Mouse (Mus musculus) olfactory bulb, adult 2 months (tissue): Measurements from ENCODE around the gene Slc26a5. TPM values are rescaled to one million over a fixed set of nuclear protein-coding genes. Genes with fewer than 3 reads are reported as not detected.

Experiments used
- H3K27ac ChIP-seq: fragments of 200-500 bp; 2 replicates; pipeline ENCODE4 v1.5.1; 2012; ENCODE audit warnings: low read depth, low read length; ENCODE audit not compliant: insufficient read depth
- H3K4me1 ChIP-seq: fragments of 200-500 bp; 2 replicates; pipeline ENCODE4 v1.6.1; 2012; ENCODE audit warnings: low read length; ENCODE audit not compliant: control insufficient read depth, insufficient read depth
- H3K4me3 ChIP-seq: fragments of 200-500 bp; 2 replicates; pipeline ENCODE4 v1.5.1; 2012; ENCODE audit warnings: mild to moderate bottlenecking, low read depth, low read length, moderate library complexity; ENCODE audit not compliant: insufficient read depth
- CTCF ChIP-seq: fragments of 200-500 bp; IDR thresholded peaks from 2 replicates; pipeline ENCODE4 v1.5.1; 2012; ENCODE audit warnings: low read depth, mild to moderate bottlenecking, low read length, moderate library complexity; ENCODE audit not compliant: insufficient read depth
- POLR2A ChIP-seq: fragments of 200-500 bp; IDR thresholded peaks from 2 replicates; pipeline ENCODE4 v1.6.1; 2012; ENCODE audit warnings: mild to moderate bottlenecking, low read depth, low read length, moderate library complexity; ENCODE audit not compliant: insufficient read depth
- WGBS: fragments of 180-500 bp; shearing (Covaris S2); methylation state at CpG from one replicate; pipeline ENCODE4 v1.1.7; 2018; 5-methylcytosine and 5-hydroxymethylcytosine counted together
- polyA plus RNA-seq: library from polyadenylated mRNA; stranded (reverse); fragments of >200 nt; gene quantifications from 2 replicates; pipeline ENCODE4 v1.2.4, GENCODE M21; 2012; ENCODE audit warnings: low replicate concordance; ENCODE audit not compliant: missing spikeins, insufficient read depth, insufficient read length

The Slc26a5 gene
- polyA plus RNA-seq, 1 experiment = not detected

DNA sequence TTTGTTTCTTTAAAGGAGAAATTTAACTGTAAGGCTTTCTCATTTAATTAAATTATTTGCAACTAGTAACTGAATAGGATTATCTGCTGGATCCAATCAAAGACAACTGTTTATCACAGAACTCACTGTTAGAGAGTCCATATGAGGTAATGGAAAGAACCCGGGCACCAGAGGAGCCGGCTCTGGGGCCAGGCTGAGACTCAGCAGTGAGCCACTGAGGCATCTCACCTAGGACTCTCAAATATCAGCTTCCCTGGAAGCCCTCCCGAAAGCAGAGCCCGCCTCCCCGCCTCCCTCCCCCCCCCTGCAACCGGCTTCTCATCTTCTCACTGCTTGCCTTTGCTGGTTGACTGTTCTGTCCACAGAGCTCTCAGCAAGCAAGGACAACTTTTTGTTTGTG, 37.8 kb downstream of the Slc26a5 start:
- no peak overlapping the region for H3K4me3 ChIP-seq
- no peak for TF ChIP-seq POLR2A
- H3K4me1 ChIP-seq = no peaks in the 10 kb centered on the region
- no peak overlapping the region for H3K27ac ChIP-seq
- WGBS = 27% methylated on average over 6 of the region's 6 CpGs

DNA sequence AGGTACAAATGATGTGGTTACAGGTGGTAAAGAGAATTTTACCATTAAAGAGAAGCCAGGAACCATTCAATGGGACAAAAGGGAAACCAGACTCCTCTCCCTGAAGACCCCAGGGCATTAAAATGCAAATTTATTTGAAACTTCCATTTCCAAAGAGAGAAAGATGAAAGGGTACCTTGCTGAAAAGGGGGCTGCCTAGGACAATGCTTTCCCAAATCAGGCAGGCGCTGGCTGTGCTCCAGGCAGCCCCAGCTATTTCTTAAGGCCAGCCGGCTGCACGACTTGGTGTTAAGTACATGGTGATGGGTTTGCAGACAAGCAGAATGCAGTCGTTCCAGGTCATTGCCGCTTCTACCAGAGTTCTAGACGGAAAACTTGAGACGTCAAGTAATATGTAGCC, 39.0 kb downstream of the Slc26a5 start:
- no peak for TF ChIP-seq POLR2A
- no peak for TF ChIP-seq CTCF
- H3K4me1 ChIP-seq = no peaks in the 10 kb centered on the region
- no peak overlapping the region for H3K27ac ChIP-seq
- 68% methylated on average over 7 of the region's 7 CpGs for WGBS
- H3K4me3 ChIP-seq = no peak overlapping the region

DNA sequence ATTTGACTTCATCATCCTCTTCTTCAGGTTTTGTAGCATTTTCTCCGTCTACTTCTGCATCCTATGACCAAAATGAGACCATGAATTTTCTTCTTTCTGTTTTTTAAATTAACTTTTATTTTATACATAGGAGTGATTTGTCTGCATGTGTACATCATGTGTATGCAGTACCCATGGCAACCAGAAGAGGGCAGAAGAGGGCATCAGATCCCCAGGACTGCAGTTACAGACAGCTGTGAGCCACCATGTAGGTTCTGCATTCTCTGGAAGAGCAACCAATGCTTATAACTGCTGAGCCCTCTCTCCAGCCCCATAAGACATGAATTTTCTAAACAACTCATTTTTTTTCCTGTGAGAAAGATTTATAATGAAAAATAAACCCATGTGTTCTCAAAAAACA, 51.4 kb downstream of the Slc26a5 start:
- no peak overlapping the region for H3K4me3 ChIP-seq
- WGBS = 70% methylated on average over 1 of the region's 1 CpGs
- no peak overlapping the region for H3K27ac ChIP-seq
- no peak for TF ChIP-seq POLR2A
- no peak for TF ChIP-seq CTCF
- no peaks in the 10 kb centered on the region for H3K4me1 ChIP-seq

GRCm38 (mm10) chr5:21810924-21811323, 54.5 kb downstream of the Slc26a5 start:
- Histone ChIP-seq H3K4me1 (no peaks in the 10 kb centered on the region), H3K27ac (no peak overlapping the region), H3K4me3 (no peak overlapping the region)
- WGBS = 84% methylated on average over 10 of the region's 10 CpGs
- TF ChIP-seq POLR2A (no peak), CTCF (no peak)

DNA sequence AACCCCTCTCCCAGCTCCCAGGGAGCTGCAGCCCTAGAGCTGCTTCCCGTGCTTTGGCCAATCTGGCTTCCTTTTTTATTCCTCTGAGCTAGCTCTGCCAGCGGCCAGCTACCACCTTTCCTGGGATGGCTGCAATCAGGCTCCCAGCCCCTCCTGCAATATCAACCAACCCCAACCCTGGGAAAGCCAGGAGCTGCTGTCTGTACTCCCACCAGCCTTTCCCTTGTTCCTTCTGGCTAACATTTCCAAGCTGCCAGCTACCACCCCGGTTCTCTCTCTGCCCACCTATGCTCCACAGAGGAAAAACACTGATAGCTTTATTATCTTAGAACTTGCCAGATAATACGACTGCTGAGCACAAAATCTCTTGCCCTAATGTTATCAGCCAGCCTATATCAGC, 60.6 kb downstream of the Slc26a5 start:
- WGBS = 63% methylated on average over 4 of the region's 4 CpGs
- H3K4me3 ChIP-seq = no peak overlapping the region
- H3K27ac ChIP-seq = no peak overlapping the region
- no peaks in the 10 kb centered on the region for H3K4me1 ChIP-seq
- TF ChIP-seq CTCF (no peak), POLR2A (no peak)

DNA sequence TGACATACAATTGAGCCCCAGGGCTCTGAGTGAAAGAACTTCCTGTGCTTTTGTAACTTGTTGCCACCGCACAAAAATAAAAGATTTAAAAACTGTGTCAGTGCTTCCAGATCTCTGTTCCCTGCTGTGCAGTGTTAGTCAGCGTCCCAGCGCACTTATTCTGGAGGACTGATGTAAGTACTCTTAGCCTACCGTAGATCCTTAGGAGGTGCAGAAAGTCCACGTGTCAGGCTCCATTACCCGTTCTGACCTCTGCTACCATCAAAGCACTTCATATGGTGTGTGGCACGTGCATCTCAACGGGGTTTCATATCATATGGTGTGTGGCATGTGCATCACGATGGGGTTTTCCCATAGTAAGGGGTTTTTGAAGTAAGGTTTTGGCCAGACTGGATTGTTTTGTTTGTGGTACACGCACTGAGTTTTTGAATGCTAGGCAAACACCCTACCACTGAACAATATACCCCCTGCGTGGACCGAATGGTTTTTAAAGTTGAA, 61.7 kb downstream of the Slc26a5 start:
- no peak overlapping the region for H3K4me3 ChIP-seq
- no peak overlapping the region for H3K27ac ChIP-seq
- H3K4me1 ChIP-seq = no peaks in the 10 kb centered on the region
- 57% methylated on average over 12 of the region's 12 CpGs for WGBS
- TF ChIP-seq CTCF (no peak), POLR2A (no peak)

GRCm38 (mm10) chr5:21802907-21803306, 62.5 kb downstream of the Slc26a5 start:
- Histone ChIP-seq H3K27ac (no peak overlapping the region), H3K4me3 (no peak overlapping the region), H3K4me1 (no peaks in the 10 kb centered on the region)
- WGBS = 92% methylated on average over 9 of the region's 9 CpGs
- no peak for TF ChIP-seq POLR2A
- TF ChIP-seq CTCF = no peak

DNA sequence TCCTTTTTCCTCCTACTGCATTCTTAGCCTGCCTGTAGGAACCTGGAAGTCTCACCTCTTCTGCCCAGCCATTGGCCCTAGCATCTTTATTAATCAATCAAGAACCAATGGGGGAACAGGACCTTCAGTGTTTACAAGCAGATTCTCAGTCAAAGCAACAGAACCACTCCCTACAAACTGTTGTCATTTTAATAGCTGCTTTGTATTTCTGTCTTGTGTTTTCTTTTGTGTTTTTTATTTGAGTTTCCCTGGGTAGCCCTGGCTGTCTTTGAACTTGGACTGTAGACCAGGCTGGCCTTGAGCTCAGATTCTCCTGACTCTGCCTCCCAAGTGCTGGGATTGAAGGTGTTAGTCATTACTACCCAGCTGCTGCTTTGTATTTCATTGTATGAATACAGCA, 73.2 kb downstream of the Slc26a5 start:
- TF ChIP-seq CTCF (no peak), POLR2A (no peak)
- H3K4me1 ChIP-seq = peaks cover 5% of the 10 kb centered on the region; the same call in 1 of the 2 replicates
- no peak overlapping the region for H3K4me3 ChIP-seq
- H3K27ac ChIP-seq = no peak overlapping the region

DNA sequence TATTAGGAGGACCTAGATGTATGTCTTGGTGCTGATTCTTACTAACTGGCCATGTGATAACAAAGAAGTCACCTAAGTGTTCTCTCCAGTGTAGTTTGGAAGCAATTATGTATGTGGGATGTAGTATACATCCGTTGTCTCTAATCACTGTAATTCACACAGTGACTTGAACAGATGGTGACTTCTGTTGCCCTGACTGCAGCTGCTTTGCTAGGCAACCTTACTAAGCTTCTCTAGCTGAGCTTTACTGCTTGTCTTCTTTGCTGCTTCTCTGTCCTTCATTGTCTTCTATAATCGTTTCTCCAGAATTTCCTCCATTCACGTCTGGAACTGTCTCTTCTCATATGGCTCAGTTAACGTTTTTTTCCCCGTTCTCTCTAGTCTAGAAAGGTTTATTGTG, 76.3 kb downstream of the Slc26a5 start:
- no peak for TF ChIP-seq POLR2A
- no peak for TF ChIP-seq CTCF
- Histone ChIP-seq H3K4me1 (peaks cover 6% of the 10 kb centered on the region), H3K4me3 (0 out of 2 replicates have a peak overlapping the region, but pooled peaks have one; percentile 7), H3K27ac (peak overlapping the region; percentile 76)
- WGBS = 26% methylated on average over 5 of the region's 5 CpGs

DNA sequence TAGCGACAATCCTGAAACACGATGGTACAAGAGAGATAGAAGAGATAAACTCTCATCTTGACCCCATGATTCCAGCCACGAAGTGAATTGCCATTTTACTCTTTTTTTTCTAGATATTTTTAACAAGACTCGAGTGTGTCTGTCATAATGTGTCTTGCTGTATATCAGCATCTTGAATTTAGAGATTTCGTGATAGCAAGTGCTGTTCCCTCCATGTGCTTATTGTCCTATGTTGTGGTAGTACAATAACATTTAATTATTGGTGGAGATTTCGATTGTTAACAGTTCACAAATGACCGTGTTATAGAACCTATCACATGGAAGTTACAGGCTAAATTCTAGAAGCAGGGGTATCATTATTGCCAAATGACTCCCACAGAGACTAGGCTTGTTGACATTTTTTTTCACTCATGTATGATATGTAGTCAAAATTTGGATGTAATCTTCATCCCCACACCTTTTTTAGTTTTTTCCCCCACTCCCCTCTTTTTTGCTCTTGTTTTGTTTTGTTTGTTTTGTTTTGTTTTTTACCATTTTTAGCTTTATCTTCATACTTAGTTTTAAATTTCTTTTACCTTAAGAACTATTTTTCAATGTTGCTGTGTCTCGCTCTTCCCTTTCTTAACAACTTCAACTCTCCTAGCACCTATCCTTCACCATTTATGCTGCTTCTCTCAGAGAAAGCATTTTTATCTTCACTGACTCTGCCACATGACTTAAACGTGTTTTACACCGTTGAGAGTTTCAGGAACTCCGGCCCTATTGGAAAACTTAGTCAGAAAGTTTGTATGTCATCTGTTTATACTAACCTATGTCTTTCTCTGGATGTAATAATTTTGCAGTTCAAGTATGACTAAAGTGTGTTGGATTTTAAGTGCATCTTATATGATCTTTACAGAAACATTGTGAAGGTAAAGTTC, 78.0 kb downstream of the Slc26a5 start:
- 0 out of 2 replicates have a peak overlapping the region, but pooled peaks have one; percentile 88 for H3K27ac ChIP-seq
- H3K4me3 ChIP-seq = peak overlapping the region; percentile 97
- H3K4me1 ChIP-seq = peaks cover 7% of the 10 kb centered on the region
- TF ChIP-seq POLR2A (no peak), CTCF (no peak)
- 28% methylated on average over 11 of the region's 11 CpGs for WGBS
